Mouse (Mus musculus) CH12.LX (cell line): ENCODE results near the gene Surf1. TPM values are rescaled to one million over a fixed set of nuclear protein-coding genes. Genes with fewer than 3 reads are reported as not detected.

ENCODE experiments used
- DNase-seq: peaks from one replicate; pipeline ENCODE4 v3.0.0-alpha.2; 2013; ENCODE audit errors: extremely low read depth
- H3K27ac ChIP-seq: 2 replicates; pipeline ENCODE4 v1.5.1; 2012; ENCODE audit warnings: low read depth, mild to moderate bottlenecking, control low read depth, moderate library complexity; ENCODE audit not compliant: insufficient read depth
- H3K27me3 ChIP-seq: replicated peaks from 2 replicates; pipeline ENCODE3; 2012; ENCODE audit warnings: inconsistent platforms
- H3K36me3 ChIP-seq, 2 experiments: replicated peaks in 1 of 2; 2 replicates each; pipeline versions ENCODE3 to v1.6.1; 2012; ENCODE audit warnings: inconsistent platforms in 1 of 2, low read length in 1 of 2, mild to moderate bottlenecking in 1 of 2, mixed read lengths in 1 of 2, moderate library complexity in 1 of 2; ENCODE audit not compliant: control insufficient read depth in 1 of 2, insufficient read depth in 1 of 2
- H3K4me1 ChIP-seq, 2 experiments: 2 replicates each; pipeline ENCODE4 v1.6.1; 2012; ENCODE audit warnings: inconsistent platforms in 1 of 2, moderate library complexity in 1 of 2; ENCODE audit not compliant: insufficient read depth in 2 of 2, control insufficient read depth in 1 of 2
- H3K4me2 ChIP-seq: 2 replicates; pipeline ENCODE4 v1.6.1; 2012; ENCODE audit warnings: low read depth, mild to moderate bottlenecking, control low read depth; ENCODE audit not compliant: poor library complexity, insufficient read depth, severe bottlenecking
- H3K4me3 ChIP-seq, 3 experiments: fragments of 150-350 bp in 1 of 3; sonication (generic) in 1 of 3; replicated peaks in 1 of 3; 2 replicates each; pipeline versions ENCODE3 to v1.5.1; 2011 to 2012; ENCODE audit warnings: low read depth in 2 of 3, low read length in 2 of 3, mild to moderate bottlenecking in 2 of 3, moderate library complexity in 2 of 3, control low read depth in 1 of 3, improper control_type of control experiment in 1 of 3, inconsistent platforms in 1 of 3, mixed read lengths in 1 of 3; ENCODE audit not compliant: poor library complexity in 1 of 3
- H3K79me2 ChIP-seq: replicated peaks from 2 replicates; pipeline ENCODE4 v1.6.1; 2012; ENCODE audit warnings: mild to moderate bottlenecking, moderate library complexity; ENCODE audit not compliant: control insufficient read depth, poor library complexity, insufficient read depth, severe bottlenecking; ENCODE audit errors: extremely low read depth
- H3K9ac ChIP-seq: 2 replicates; pipeline ENCODE4 v1.6.1; 2012; ENCODE audit warnings: low read depth, mild to moderate bottlenecking, control low read depth, moderate library complexity; ENCODE audit not compliant: insufficient read depth
- H3K9me3 ChIP-seq: replicated peaks from 2 replicates; pipeline ENCODE3; 2012; ENCODE audit warnings: low read length, inconsistent platforms, mixed read lengths
- BHLHE40 ChIP-seq: IDR thresholded peaks from 2 replicates; pipeline ENCODE4 v1.6.1; 2011; ENCODE audit warnings: mild to moderate bottlenecking, low read depth, low read length, improper control_type of control experiment
- CHD1 ChIP-seq: IDR thresholded peaks from 2 replicates; pipeline ENCODE4 v1.6.1; 2012; ENCODE audit warnings: low read depth, low read length, improper control_type of control experiment, inconsistent platforms
- CHD2 ChIP-seq: IDR thresholded peaks from 2 replicates; pipeline ENCODE4 v1.6.1; 2011; ENCODE audit warnings: low read length, improper control_type of control experiment
- CTCF ChIP-seq, 2 experiments: IDR thresholded peaks in 1 of 2; conservative IDR thresholded peaks in 1 of 2; 2 replicates each; pipeline ENCODE4 v1.5.1; 2011 to 2012; ENCODE audit warnings: low read depth in 2 of 2, low read length in 2 of 2, improper control_type of control experiment in 1 of 2, inconsistent platforms in 1 of 2, mild to moderate bottlenecking in 1 of 2, moderate library complexity in 1 of 2
- E2F4 ChIP-seq: IDR thresholded peaks from 2 replicates; pipeline ENCODE4 v1.6.1; 2011; ENCODE audit warnings: low read depth, low read length, improper control_type of control experiment; ENCODE audit not compliant: insufficient replicate concordance
- ELF1 ChIP-seq: IDR thresholded peaks from 2 replicates; pipeline ENCODE4 v1.6.1; 2014; ENCODE audit warnings: low read depth, mild to moderate bottlenecking, inconsistent platforms, low read length, improper control_type of control experiment
- EP300 ChIP-seq: IDR thresholded peaks from 2 replicates; pipeline ENCODE4 v1.6.1; 2011; ENCODE audit warnings: low read length, improper control_type of control experiment
- ETS1 ChIP-seq: conservative IDR thresholded peaks from 2 replicates; pipeline ENCODE4 v1.6.1; 2012; ENCODE audit warnings: low read depth, mild to moderate bottlenecking, inconsistent platforms, low read length, improper control_type of control experiment, moderate library complexity
- GABPA ChIP-seq: IDR thresholded peaks from 2 replicates; pipeline ENCODE4 v1.6.1; 2012; ENCODE audit warnings: low read depth, low read length, improper control_type of control experiment, inconsistent platforms; ENCODE audit not compliant: insufficient replicate concordance
- IRF4 ChIP-seq: IDR thresholded peaks from 2 replicates; pipeline ENCODE4 v1.6.1; 2014; ENCODE audit warnings: low read depth, mild to moderate bottlenecking, inconsistent platforms, low read length, improper control_type of control experiment
- JUN ChIP-seq: IDR thresholded peaks from 2 replicates; pipeline ENCODE4 v1.6.1; 2011; ENCODE audit warnings: low read depth, mild to moderate bottlenecking, low read length, improper control_type of control experiment, moderate library complexity; ENCODE audit not compliant: insufficient read depth
- JUND ChIP-seq: conservative IDR thresholded peaks from 2 replicates; pipeline ENCODE4 v1.6.1; 2011; ENCODE audit warnings: low read depth, low read length, improper control_type of control experiment
- KAT2A ChIP-seq: IDR thresholded peaks from 2 replicates; pipeline ENCODE4 v1.6.1; 2012; ENCODE audit warnings: low read length, improper control_type of control experiment, inconsistent platforms; ENCODE audit not compliant: insufficient replicate concordance
- MAX ChIP-seq: IDR thresholded peaks from 2 replicates; pipeline ENCODE4 v1.6.1; 2011; ENCODE audit warnings: low read length, improper control_type of control experiment
- MAZ ChIP-seq: IDR thresholded peaks from 2 replicates; pipeline ENCODE4 v1.6.1; 2012; ENCODE audit warnings: low read depth, mild to moderate bottlenecking, inconsistent platforms, low read length, improper control_type of control experiment, moderate library complexity
- MYC ChIP-seq: IDR thresholded peaks from 2 replicates; pipeline ENCODE4 v1.6.1; 2011; ENCODE audit warnings: low read depth, mild to moderate bottlenecking, improper control_type of control experiment, low read length
- POLR2A ChIP-seq: IDR thresholded peaks from 2 replicates; pipeline ENCODE4 v1.6.1; 2011; ENCODE audit warnings: low read depth, mild to moderate bottlenecking, improper control_type of control experiment, low read length
- POLR2AphosphoS2 ChIP-seq: IDR thresholded peaks from 2 replicates; pipeline ENCODE4 v1.6.1; 2011; ENCODE audit warnings: low read depth, low read length, improper control_type of control experiment
- SIN3A ChIP-seq: IDR thresholded peaks from 2 replicates; pipeline ENCODE4 v1.6.1; 2012; ENCODE audit warnings: low read length, improper control_type of control experiment, inconsistent platforms
- TBP ChIP-seq: conservative IDR thresholded peaks from 2 replicates; pipeline ENCODE4 v1.6.1; 2011; ENCODE audit warnings: low read depth, low read length, improper control_type of control experiment
- USF1 ChIP-seq: IDR thresholded peaks from 2 replicates; pipeline ENCODE4 v1.6.1; 2014; ENCODE audit warnings: low read depth, mild to moderate bottlenecking, inconsistent platforms, low read length, improper control_type of control experiment
- USF2 ChIP-seq: conservative IDR thresholded peaks from 2 replicates; pipeline ENCODE4 v1.6.1; 2011; ENCODE audit warnings: low read depth, low read length, improper control_type of control experiment
- ZKSCAN1 ChIP-seq: IDR thresholded peaks from 2 replicates; pipeline ENCODE4 v1.6.1; 2012; ENCODE audit warnings: low read depth, inconsistent platforms, low read length, improper control_type of control experiment, borderline replicate concordance
- ZNF384 ChIP-seq: IDR thresholded peaks from 2 replicates; pipeline ENCODE4 v1.6.1; 2012; ENCODE audit warnings: low read depth, low read length, improper control_type of control experiment, inconsistent platforms
- dilution Hi-C: fragments of 300-500 bp; cut with MboI; formaldehyde crosslinking; loops from 2 replicates; pipeline ENCODE4 v1.14.3; 2020; ENCODE audit warnings: low sequenced_read_pairs; ENCODE audit not compliant: extremely low pct_unique_long_range_greater_than_20kb, extremely low pct_ligation_motif_present
- in situ Hi-C: fragments of 300-500 bp; cut with MboI; formaldehyde crosslinking; loops from 3 replicates; pipeline ENCODE4 v1.14.3; 2019; ENCODE audit warnings: low sequenced_read_pairs, low pct_ligation_motif_present, low pct_unique_long_range_greater_than_20kb, mixed read lengths
- polyA plus RNA-seq: library from polyadenylated mRNA; unstranded; fragments of >175 nt; gene quantifications from 2 replicates; pipeline ENCODE4 v1.2.1, GENCODE M21; 2012; ENCODE audit warnings: low read depth; ENCODE audit not compliant: insufficient read length
- total RNA-seq, 2 experiments: library from RNA; depleted of rRNA; stranded (reverse); fragments of 300-350 nt in 1 of 2; fragments of >200 nt in 1 of 2; gene quantifications; 2 replicates each; pipeline ENCODE4 v1.2.3; 2012 to 2014

The Surf1 gene
- total and polyA plus RNA-seq, 3 experiments = 43.4 to 83.9 (median 58.7) TPM

GRCm38 (mm10) chr2:26936425-26936824 lies 20.1 kb upstream of the Surf1 start:
- TF ChIP-seq GABPA (no peak), USF1 (no peak), MYC (no peak), BHLHE40 (no peak), ZKSCAN1 (no peak), JUND (no peak), EP300 (no peak), POLR2AphosphoS2 (no peak), SIN3A (no peak), CHD2 (no peak), E2F4 (no peak), JUN (no peak), KAT2A (no peak), TBP (no peak), MAX (no peak), USF2 (no peak), ELF1 (no peak), POLR2A (no peak), CTCF (conservative IDR thresholded peaks at IDR 0.05 in 1 of 2, IDR thresholded peaks at IDR 0.05 in 1 of 2; ENCODE audit: low read depth in 2 of 2, low read length in 2 of 2) (no peak), MAZ (no peak)
- TF ChIP-seq, all 38 proteins: peak for 0
- dilution Hi-C loops (no loop called here), in situ Hi-C loops (no loop called here)
- H3K27me3 ChIP-seq = no peaks in the 10 kb centered on the region
- H3K36me3 ChIP-seq = peaks cover 0 to 4% of the 10 kb centered on the region in 2 experiments
- no peaks in the 10 kb centered on the region for H3K9me3 ChIP-seq
- H3K4me1 ChIP-seq = peaks cover 27 to 56% of the 10 kb centered on the region in 2 experiments
- H3K4me3 ChIP-seq = no peak overlapping the region
- DNase-seq = no peak
- H3K4me2 ChIP-seq = no peak overlapping the region
- peaks cover 15% of the 10 kb centered on the region for H3K79me2 ChIP-seq
- no peak overlapping the region for H3K27ac ChIP-seq
- H3K9ac ChIP-seq = no peak overlapping the region

- Histone ChIP-seq H3K9me3 (no peaks in the 10 kb centered on the region), H3K4me2 (no peak overlapping the region)
- in situ Hi-C loops = no loop called here
- no peak for DNase-seq
- TF ChIP-seq JUN (no peak), E2F4 (no peak), EP300 (0 out of 2 replicates have a peak, but pooled peaks have one; percentile 17), BHLHE40 (0 out of 2 replicates have a peak, but pooled peaks have one; percentile 18), MYC (no peak), SIN3A (no peak), ETS1 (no peak), USF2 (no peak), KAT2A (no peak), ZNF384 (no peak), IRF4 (0 out of 2 replicates have a peak, but pooled peaks have one; percentile 15), CHD1 (no peak), POLR2A (no peak)
- TF ChIP-seq, all 38 proteins: peak for 3
- Histone ChIP-seq H3K79me2 (peaks cover 27% of the 10 kb centered on the region), H3K4me3 (no peak overlapping the region), H3K9ac (no peak overlapping the region), H3K4me1 (peaks cover 31 to 62% of the 10 kb centered on the region in 2 experiments), H3K36me3 (peaks cover 6 to 15% of the 10 kb centered on the region in 2 experiments), H3K27ac (no peak overlapping the region), H3K27me3 (no peaks in the 10 kb centered on the region)
- dilution Hi-C loops = no loop called here
Measured at GRCm38 (mm10) chr2:26935286-26935685, 19.0 kb upstream of the Surf1 start.
